Mouse (Mus musculus) heart, embryonic 13.5 days (tissue): Measurements from ENCODE around the gene 4430402I18Rik. TPM values are rescaled to one million over a fixed set of nuclear protein-coding genes. Genes with fewer than 3 reads are reported as not detected.

Source experiments
- ATAC-seq: fragments of 200-750 bp; cut with Nextera tagmentation; 2 replicates; pipeline ENCODE4 v1.8.0; 2017; ENCODE audit warnings: moderate TSS enrichment; ENCODE audit not compliant: insufficient number of reproducible peaks, low FRiP score, low TSS enrichment; ENCODE audit errors: extremely low read depth
- H3K27ac ChIP-seq: fragments of 300-500 bp; sonication (generic); replicated peaks from 2 replicates; pipeline ENCODE4 v1.5.1; 2015; ENCODE audit warnings: moderate library complexity, mild to moderate bottlenecking, inconsistent platforms
- H3K27me3 ChIP-seq: fragments of 300-500 bp; sonication (generic); replicated peaks from 2 replicates; pipeline ENCODE4 v1.6.1; 2015; ENCODE audit warnings: mild to moderate bottlenecking, inconsistent platforms
- H3K36me3 ChIP-seq: fragments of 300-500 bp; sonication (generic); 2 replicates; pipeline ENCODE4 v1.6.1; 2015; ENCODE audit warnings: mild to moderate bottlenecking, inconsistent platforms
- H3K4me1 ChIP-seq: fragments of 300-500 bp; sonication (generic); 2 replicates; pipeline ENCODE4 v1.6.1; 2015; ENCODE audit warnings: inconsistent platforms
- H3K4me2 ChIP-seq: fragments of 300-500 bp; sonication (generic); 2 replicates; pipeline ENCODE4 v1.6.1; 2015; ENCODE audit warnings: inconsistent platforms, mild to moderate bottlenecking, moderate library complexity
- H3K4me3 ChIP-seq: fragments of 300-500 bp; sonication (generic); 2 replicates; pipeline ENCODE4 v1.5.1; 2015; ENCODE audit warnings: moderate library complexity, mild to moderate bottlenecking, inconsistent platforms
- H3K9ac ChIP-seq: fragments of 300-500 bp; sonication (generic); 2 replicates; pipeline ENCODE4 v1.6.1; 2015; ENCODE audit warnings: inconsistent platforms, mild to moderate bottlenecking, moderate library complexity
- H3K9me3 ChIP-seq: fragments of 300-500 bp; sonication (generic); 2 replicates; pipeline ENCODE4 v1.6.1; 2016; ENCODE audit warnings: inconsistent platforms
- WGBS: fragments of 180-500 bp; shearing (Covaris S2); methylation state at CpG from one replicate; pipeline ENCODE4 v1.1.7; 2015; ENCODE audit warnings: mixed read lengths; 5-methylcytosine and 5-hydroxymethylcytosine counted together
- polyA plus RNA-seq: library from polyadenylated mRNA; unstranded; fragments of >200 nt; fragmentation: Nextera tagmentation; extraction: Ambion mirVana; gene quantifications from 2 replicates; pipeline ENCODE4 v1.2.1, GENCODE M21; 2015

4430402I18Rik gene
- polyA plus RNA-seq, 1 experiment from 2014 or later, result 6.8 TPM

GRCm38 (mm10) chr19:28964552-28964903 lies 3.1 kb downstream of the 4430402I18Rik start:
- peak overlapping the region; percentile 91 for H3K4me3 ChIP-seq
- H3K27ac ChIP-seq, result peak overlapping the region; percentile 83
- peaks cover 45% of the 10 kb centered on the region for H3K4me1 ChIP-seq
- peak overlapping the region; percentile 94 for H3K9ac ChIP-seq
- whole genome bisulfite sequencing, result 8% methylated on average over 16 of the region's 16 CpGs
- no peaks in the 10 kb centered on the region for H3K9me3 ChIP-seq
- H3K27me3 ChIP-seq, result no peaks in the 10 kb centered on the region
- peak; percentile 51; the same call in 1 of the 2 replicates for ATAC-seq
- 0 out of 2 replicates have a peak, but pooled peaks cover 3% of the 10 kb centered on the region for H3K36me3 ChIP-seq
- H3K4me2 ChIP-seq, result peak overlapping the region; percentile 82

GRCm38 (mm10) chr19:28963842-28964551 lies 3.6 kb downstream of the 4430402I18Rik start, which contains the start of gene Plpp6:
Gene Plpp6 (plus strand): TSS chr19:28963953.
- peak within 1 kb of the TSS; percentile 83 for H3K27ac ChIP-seq
- H3K4me2 ChIP-seq, result peak within 1 kb of the TSS; percentile 82
- 0 out of 2 replicates have a peak, but pooled peaks have one; percentile 63 for ATAC-seq
- peak within 1 kb of the TSS; percentile 94 for H3K9ac ChIP-seq
- WGBS, result under 1% methylated on average over 73 of the region's 73 CpGs
- no peaks in the 10 kb centered on the region for H3K27me3 ChIP-seq
- peaks cover 45% of the 10 kb centered on the region for H3K4me1 ChIP-seq
- H3K36me3 ChIP-seq, result 0 out of 2 replicates have a peak, but pooled peaks cover 3% of the 10 kb centered on the region
- H3K9me3 ChIP-seq, result no peaks in the 10 kb centered on the region
- peak within 1 kb of the TSS; percentile 91 for H3K4me3 ChIP-seq

GRCm38 (mm10) chr19:28963513-28963841 lies 4.1 kb downstream of the 4430402I18Rik start:
- peak overlapping the region; percentile 91 for H3K4me3 ChIP-seq
- H3K4me1 ChIP-seq, result peaks cover 45% of the 10 kb centered on the region
- H3K9me3 ChIP-seq, result no peaks in the 10 kb centered on the region
- H3K27ac ChIP-seq, result peak overlapping the region; percentile 83
- H3K27me3 ChIP-seq, result no peaks in the 10 kb centered on the region
- H3K36me3 ChIP-seq, result 0 out of 2 replicates have a peak, but pooled peaks cover 3% of the 10 kb centered on the region
- H3K9ac ChIP-seq, result peak overlapping the region; percentile 94
- 6% methylated on average over 4 of the region's 4 CpGs for WGBS
- ATAC-seq, result no peak
- H3K4me2 ChIP-seq, result peak overlapping the region; percentile 82

- H3K27me3 ChIP-seq, result no peaks in the 10 kb centered on the region
- no peak for ATAC-seq
- H3K9me3 ChIP-seq, result no peaks in the 10 kb centered on the region
- H3K36me3 ChIP-seq, result 0 out of 2 replicates have a peak, but pooled peaks cover 3% of the 10 kb centered on the region
- H3K4me3 ChIP-seq, result peak overlapping the region; percentile 91
- peak overlapping the region; percentile 83 for H3K27ac ChIP-seq
- peak overlapping the region; percentile 82 for H3K4me2 ChIP-seq
- peaks cover 45% of the 10 kb centered on the region for H3K4me1 ChIP-seq
- WGBS, result 36% methylated on average over 3 of the region's 3 CpGs
- H3K9ac ChIP-seq, result peak overlapping the region; percentile 94
Measured at GRCm38 (mm10) chr19:28963113-28963512, 4.5 kb downstream of the 4430402I18Rik start.

GRCm38 (mm10) chr19:28951251-28951650 lies 16.3 kb downstream of the 4430402I18Rik start:
- 72% methylated on average over 5 of the region's 5 CpGs for WGBS

DNA sequence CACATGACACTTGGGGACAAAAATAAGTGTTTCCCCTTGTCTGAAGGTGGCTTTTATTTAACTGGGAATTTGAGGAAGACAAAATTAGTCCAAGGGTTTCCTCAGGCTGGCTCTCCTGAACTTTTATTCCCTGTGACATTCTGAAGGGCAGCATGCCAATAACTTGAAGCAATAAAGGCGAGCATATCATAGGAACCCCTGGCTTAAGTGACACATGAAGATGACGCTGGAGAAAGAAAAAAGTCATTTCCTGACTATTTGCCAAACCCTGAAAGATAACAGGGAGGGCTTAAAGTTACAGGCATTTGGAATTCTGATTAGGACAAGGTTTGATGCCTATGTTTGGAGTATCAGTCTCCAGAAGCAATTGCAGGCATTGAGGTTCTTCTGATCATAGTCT lies 20.3 kb downstream of the 4430402I18Rik start:
- peak overlapping the region; percentile 67 for H3K27ac ChIP-seq

More at GRCm38 (mm10) chr19:28951251-28951650, 16.3 kb downstream of the 4430402I18Rik start:
- Histone ChIP-seq H3K4me3 (no peak overlapping the region), H3K4me2 (no peak overlapping the region), H3K9ac (no peak overlapping the region), H3K9me3 (no peaks in the 10 kb centered on the region), H3K27me3 (no peaks in the 10 kb centered on the region), H3K4me1 (peaks cover 17% of the 10 kb centered on the region), H3K36me3 (no peaks in the 10 kb centered on the region), H3K27ac (no peak overlapping the region)
- ATAC-seq, result no peak

GRCm38 (mm10) chr19:28946782-28947181 lies 20.8 kb downstream of the 4430402I18Rik start:
- H3K4me2 ChIP-seq, result no peak overlapping the region
- 10% methylated on average over 4 of the region's 4 CpGs for WGBS
- no peaks in the 10 kb centered on the region for H3K9me3 ChIP-seq

More for the DNA sequence above, 20.3 kb downstream of the 4430402I18Rik start:
- H3K27me3 ChIP-seq, result no peaks in the 10 kb centered on the region
- H3K4me1 ChIP-seq, result peaks cover 20% of the 10 kb centered on the region
- WGBS, result 19% methylated on average over 2 of the region's 2 CpGs
- no peaks in the 10 kb centered on the region for H3K9me3 ChIP-seq
- H3K4me2 ChIP-seq, result no peak overlapping the region
- no peak overlapping the region for H3K9ac ChIP-seq
- no peaks in the 10 kb centered on the region for H3K36me3 ChIP-seq
- no peak overlapping the region for H3K4me3 ChIP-seq
- ATAC-seq, result no peak

DNA sequence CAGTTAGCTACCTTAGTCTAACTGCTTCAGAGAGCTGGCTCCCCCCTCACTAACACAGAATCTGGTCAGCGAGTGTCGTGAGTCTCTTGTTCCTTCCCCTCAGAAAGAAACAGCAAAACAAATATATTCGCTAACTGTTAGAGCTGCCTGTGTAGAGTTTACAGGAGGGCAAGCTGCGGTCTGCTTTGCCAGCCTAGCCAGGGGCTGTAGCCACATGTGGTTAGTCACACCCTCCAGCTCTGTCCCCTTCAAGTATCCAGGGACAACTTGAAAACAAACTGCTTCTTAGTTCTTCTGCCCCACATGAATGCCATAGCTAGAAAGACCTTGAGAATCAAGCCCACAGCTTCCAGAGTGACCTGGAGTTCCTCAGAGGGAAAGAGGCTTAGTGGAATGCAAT lies 26.3 kb downstream of the 4430402I18Rik start:
- H3K36me3 ChIP-seq, result no peaks in the 10 kb centered on the region
- no peak overlapping the region for H3K9ac ChIP-seq
- H3K9me3 ChIP-seq, result no peaks in the 10 kb centered on the region
- no peak overlapping the region for H3K4me3 ChIP-seq
- peak overlapping the region; percentile 86 for H3K27ac ChIP-seq
- H3K27me3 ChIP-seq, result no peaks in the 10 kb centered on the region
- peaks cover 26% of the 10 kb centered on the region for H3K4me1 ChIP-seq
- WGBS, result 49% methylated on average over 4 of the region's 4 CpGs
- ATAC-seq, result no peak
- no peak overlapping the region for H3K4me2 ChIP-seq

More at GRCm38 (mm10) chr19:28946782-28947181, 20.8 kb downstream of the 4430402I18Rik start:
- no peaks in the 10 kb centered on the region for H3K27me3 ChIP-seq
- ATAC-seq, result no peak
- H3K4me1 ChIP-seq, result peaks cover 22% of the 10 kb centered on the region
- no peak overlapping the region for H3K4me3 ChIP-seq
- no peaks in the 10 kb centered on the region for H3K36me3 ChIP-seq
- H3K9ac ChIP-seq, result no peak overlapping the region
- peak overlapping the region; percentile 67 for H3K27ac ChIP-seq

DNA sequence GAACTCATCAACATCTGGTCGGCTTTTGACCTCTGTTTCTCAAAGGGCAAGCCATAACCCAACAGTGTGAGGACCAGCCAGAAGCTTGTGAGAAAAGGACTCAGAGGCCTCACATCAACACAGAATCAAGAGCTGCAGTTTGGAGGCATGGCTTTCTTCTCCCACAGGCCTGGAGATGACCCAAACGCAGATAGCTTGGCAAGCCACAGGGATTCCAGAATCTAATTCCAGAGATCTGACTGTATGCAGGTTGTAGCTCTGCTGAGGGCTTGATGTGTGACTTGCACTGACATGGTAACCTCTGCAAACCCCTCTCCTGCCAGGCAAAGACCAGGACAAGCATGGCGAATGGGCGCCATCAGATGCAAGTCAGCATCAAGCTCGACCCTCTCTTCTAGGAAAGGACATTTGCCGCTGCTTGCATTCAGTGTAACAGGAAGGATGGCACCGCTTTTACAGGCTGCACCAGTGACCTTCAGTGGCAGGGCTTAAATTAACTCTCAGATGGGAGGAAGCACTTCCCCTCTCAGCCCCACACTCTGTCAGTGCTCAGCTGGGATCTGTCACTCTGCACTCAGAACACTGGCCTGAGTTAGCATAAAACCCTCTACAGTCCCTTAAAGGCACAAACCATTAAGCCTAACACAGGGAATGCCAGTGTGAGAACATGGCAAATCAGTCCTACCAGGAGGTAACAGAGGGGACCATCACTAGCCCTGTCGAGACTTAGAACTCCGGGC lies 27.3 kb downstream of the 4430402I18Rik start:
- Histone ChIP-seq H3K27me3 (no peaks in the 10 kb centered on the region), H3K27ac (peak overlapping the region; percentile 86), H3K36me3 (no peaks in the 10 kb centered on the region), H3K9ac (peak overlapping the region; percentile 16; the same call in 1 of the 2 replicates), H3K4me1 (peaks cover 23% of the 10 kb centered on the region), H3K9me3 (no peaks in the 10 kb centered on the region), H3K4me3 (no peak overlapping the region), H3K4me2 (peak overlapping the region; percentile 35)
- 34% methylated on average over 9 of the region's 9 CpGs for WGBS
- ATAC-seq, result peak; percentile 54; the same call in 1 of the 2 replicates

DNA sequence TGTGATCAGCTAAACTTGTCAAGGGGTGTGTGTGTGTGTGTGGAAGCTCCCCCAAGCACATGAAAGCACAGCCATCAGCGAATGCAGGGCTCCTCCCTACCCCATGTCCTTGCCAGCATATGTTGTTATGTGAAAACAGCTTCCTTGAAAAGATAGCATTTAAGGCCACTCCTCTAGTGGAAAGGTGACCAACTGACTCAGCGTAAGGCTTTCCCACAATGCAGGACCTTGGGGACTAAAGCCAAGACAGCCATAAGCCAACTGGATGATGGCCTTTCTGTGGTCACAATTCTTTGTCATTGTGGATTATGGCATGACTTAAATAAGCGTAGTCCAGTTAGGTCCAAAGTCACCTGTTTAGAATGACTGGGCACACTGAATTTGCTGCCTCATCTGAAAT lies 32.7 kb downstream of the 4430402I18Rik start:
- H3K9ac ChIP-seq, result no peak overlapping the region
- 74% methylated on average over 3 of the region's 3 CpGs for WGBS

DNA sequence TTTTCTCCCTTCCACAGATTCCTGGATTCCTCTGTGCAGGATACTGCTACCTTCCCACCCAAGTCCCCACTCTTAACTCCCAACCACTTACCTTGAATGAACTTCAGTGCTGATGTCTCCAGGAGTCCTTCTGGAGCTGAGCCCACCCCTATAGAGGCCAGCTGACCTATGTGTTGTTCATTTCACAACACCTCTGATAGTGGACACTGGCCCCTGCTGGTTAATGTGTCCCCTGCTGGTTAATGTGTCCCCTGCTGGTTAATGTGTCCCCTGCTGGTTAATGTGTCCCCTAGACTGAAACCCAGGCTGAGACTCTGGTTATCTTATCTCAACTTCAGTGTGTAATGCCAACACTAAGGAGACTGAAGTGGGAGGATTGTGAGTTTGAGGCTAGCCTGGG lies 38.6 kb downstream of the 4430402I18Rik start:
- Histone ChIP-seq H3K4me2 (no peak overlapping the region), H3K4me3 (no peak overlapping the region), H3K9ac (no peak overlapping the region), H3K36me3 (no peaks in the 10 kb centered on the region), H3K27me3 (no peaks in the 10 kb centered on the region), H3K9me3 (0 out of 2 replicates have a peak, but pooled peaks cover 3% of the 10 kb centered on the region), H3K27ac (no peak overlapping the region), H3K4me1 (peaks cover 12% of the 10 kb centered on the region)
- peak; percentile 42; the same call in 1 of the 2 replicates for ATAC-seq

More for the DNA sequence above, 32.7 kb downstream of the 4430402I18Rik start:
- Histone ChIP-seq H3K4me2 (no peak overlapping the region), H3K9me3 (no peaks in the 10 kb centered on the region), H3K36me3 (no peaks in the 10 kb centered on the region), H3K4me1 (peaks cover 2% of the 10 kb centered on the region), H3K4me3 (no peak overlapping the region), H3K27me3 (no peaks in the 10 kb centered on the region), H3K27ac (no peak overlapping the region)
- no peak for ATAC-seq
